Mouse (Mus musculus) olfactory bulb, adult 2 months (tissue): ENCODE measurements around the gene Apba3. TPM values are rescaled to one million over a fixed set of nuclear protein-coding genes. Genes with fewer than 3 reads are reported as not detected.

ENCODE experiments used
- H3K27ac ChIP-seq: fragments of 200-500 bp; 2 replicates; pipeline ENCODE4 v1.5.1; 2012; ENCODE audit warnings: low read depth, low read length; ENCODE audit not compliant: insufficient read depth
- H3K4me1 ChIP-seq: fragments of 200-500 bp; 2 replicates; pipeline ENCODE4 v1.6.1; 2012; ENCODE audit warnings: low read length; ENCODE audit not compliant: control insufficient read depth, insufficient read depth
- H3K4me3 ChIP-seq: fragments of 200-500 bp; 2 replicates; pipeline ENCODE4 v1.5.1; 2012; ENCODE audit warnings: mild to moderate bottlenecking, low read depth, low read length, moderate library complexity; ENCODE audit not compliant: insufficient read depth
- CTCF ChIP-seq: fragments of 200-500 bp; IDR thresholded peaks from 2 replicates; pipeline ENCODE4 v1.5.1; 2012; ENCODE audit warnings: low read depth, mild to moderate bottlenecking, low read length, moderate library complexity; ENCODE audit not compliant: insufficient read depth
- POLR2A ChIP-seq: fragments of 200-500 bp; IDR thresholded peaks from 2 replicates; pipeline ENCODE4 v1.6.1; 2012; ENCODE audit warnings: mild to moderate bottlenecking, low read depth, low read length, moderate library complexity; ENCODE audit not compliant: insufficient read depth
- WGBS: fragments of 180-500 bp; shearing (Covaris S2); methylation state at CpG from one replicate; pipeline ENCODE4 v1.1.7; 2018; 5-methylcytosine and 5-hydroxymethylcytosine counted together
- polyA plus RNA-seq: library from polyadenylated mRNA; stranded (reverse); fragments of >200 nt; gene quantifications from 2 replicates; pipeline ENCODE4 v1.2.4, GENCODE M21; 2012; ENCODE audit warnings: low replicate concordance; ENCODE audit not compliant: missing spikeins, insufficient read depth, insufficient read length

The Apba3 gene
- polyA plus RNA-seq, 1 experiment, result not detected

GRCm38 (mm10) chr10:81319741-81320549 lies 53.2 kb downstream of the Apba3 start:
- TF ChIP-seq POLR2A (no peak), CTCF (no peak)
- Histone ChIP-seq H3K27ac (peak overlapping the region; percentile 99), H3K4me3 (peak overlapping the region; percentile 91), H3K4me1 (peaks cover 24% of the 10 kb centered on the region)
- under 1% methylated on average over 38 of the region's 38 CpGs for WGBS

- Histone ChIP-seq H3K27ac (peak within 1 kb of the TSS; percentile 99), H3K4me1 (peaks cover 24% of the 10 kb centered on the region), H3K4me3 (peak within 1 kb of the TSS; percentile 91)
- TF ChIP-seq CTCF (no peak), POLR2A (peak; percentile 68; the same call in 1 of the 2 replicates)
- WGBS, result under 1% methylated on average over 68 of the region's 68 CpGs
Observed at GRCm38 (mm10) chr10:81320550-81321347, 54.0 kb downstream of the Apba3 start, which contains the start of gene Cactin. Cactin (plus strand) TSS chr10:81321103.

- TF ChIP-seq POLR2A (no peak), CTCF (no peak)
- Histone ChIP-seq H3K4me1 (peaks cover 24% of the 10 kb centered on the region), H3K27ac (peak overlapping the region; percentile 99; the same call in 1 of the 2 replicates), H3K4me3 (peak overlapping the region; percentile 91)
- 3% methylated on average over 20 of the region's 20 CpGs for WGBS
Observed at GRCm38 (mm10) chr10:81321436-81321835, 54.7 kb downstream of the Apba3 start.

GRCm38 (mm10) chr10:81322444-81322843 lies 55.7 kb downstream of the Apba3 start:
- Histone ChIP-seq H3K4me3 (no peak overlapping the region), H3K27ac (no peak overlapping the region), H3K4me1 (peaks cover 24% of the 10 kb centered on the region)
- TF ChIP-seq CTCF (no peak), POLR2A (no peak)
- WGBS, result 91% methylated on average over 27 of the region's 27 CpGs

Other genes with a start within 250 kb of the Apba3 start
- not detected in 2 replicates for gene Diras1, start 241.3 kb upstream of the Apba3 start, polyA plus RNA-seq
- not detected in 2 replicates for gene Slc39a3, start 229.5 kb upstream of the Apba3 start, polyA plus RNA-seq
- not detected in 2 replicates for gene Sgta, start 206.8 kb upstream of the Apba3 start, polyA plus RNA-seq
- not detected in 2 replicates for gene Thop1, start 196.9 kb upstream of the Apba3 start, polyA plus RNA-seq
- gene Creb3l3, start 168.1 kb upstream of the Apba3 start, polyA plus RNA-seq, result not detected in 2 replicates
- gene Map2k2, start 161.0 kb upstream of the Apba3 start, polyA plus RNA-seq, result not detected in 2 replicates
- gene Zbtb7a, start 131.7 kb upstream of the Apba3 start, polyA plus RNA-seq, result 77.0 TPM in 1 of 2 replicates, not detected in the other
- gene Pias4, start 99.0 kb upstream of the Apba3 start, polyA plus RNA-seq, result not detected in 2 replicates
- 423 and 2,167 TPM in 2 replicates for gene Eef2, start 90.3 kb upstream of the Apba3 start, polyA plus RNA-seq
- not detected in 2 replicates for gene Dapk3, start 84.0 kb upstream of the Apba3 start, polyA plus RNA-seq
- gene 4930442H23Rik, start 83.1 kb upstream of the Apba3 start, polyA plus RNA-seq, result not detected in 2 replicates
- gene Nmrk2, start 64.9 kb upstream of the Apba3 start, polyA plus RNA-seq, result not detected in 2 replicates
- gene Atcay, start 36.1 kb upstream of the Apba3 start, polyA plus RNA-seq, result not detected in 2 replicates
- not detected in 2 replicates for gene Zfr2, start 33.8 kb upstream of the Apba3 start, polyA plus RNA-seq
- gene Matk, start 14.0 kb upstream of the Apba3 start, polyA plus RNA-seq, result not detected in 2 replicates
- gene Mrpl54, start within 50 bp of the Apba3 start, polyA plus RNA-seq, result not detected in 2 replicates
- gene Tjp3, start 24.6 kb downstream of the Apba3 start, polyA plus RNA-seq, result not detected in 2 replicates
- 935 TPM in 1 of 2 replicates, not detected in the other for gene Pip5k1c, start 26.0 kb downstream of the Apba3 start, polyA plus RNA-seq
- not detected in 2 replicates for gene Cactin, start 54.1 kb downstream of the Apba3 start, polyA plus RNA-seq
- gene Tbxa2r, start 61.8 kb downstream of the Apba3 start, polyA plus RNA-seq, result not detected in 2 replicates
- gene Gipc3, start 76.3 kb downstream of the Apba3 start, polyA plus RNA-seq, result not detected in 2 replicates
- not detected in 2 replicates for gene Hmg20b, start 83.5 kb downstream of the Apba3 start, polyA plus RNA-seq
- gene Mfsd12, start 90.5 kb downstream of the Apba3 start, polyA plus RNA-seq, result not detected in 2 replicates
- not detected in 2 replicates for gene 4930404N11Rik, start 98.9 kb downstream of the Apba3 start, polyA plus RNA-seq
- gene Fzr1, start 111.6 kb downstream of the Apba3 start, polyA plus RNA-seq, result not detected in 2 replicates
- gene Dohh, start 117.5 kb downstream of the Apba3 start, polyA plus RNA-seq, result not detected in 2 replicates
- not detected in 2 replicates for gene Gm48551, start 117.5 kb downstream of the Apba3 start, polyA plus RNA-seq
- gene Gm48552, start 122.0 kb downstream of the Apba3 start, polyA plus RNA-seq, result not detected in 2 replicates
- gene Smim24, start 126.1 kb downstream of the Apba3 start, polyA plus RNA-seq, result not detected in 2 replicates
- gene Nfic, start 188.7 kb downstream of the Apba3 start, polyA plus RNA-seq, result not detected in 2 replicates
- gene Celf5, start 215.7 kb downstream of the Apba3 start, polyA plus RNA-seq, result not detected in 2 replicates
- gene Ncln, start 229.4 kb downstream of the Apba3 start, polyA plus RNA-seq, result 181 TPM in 1 of 2 replicates, not detected in the other
- not detected in 2 replicates for gene S1pr4, start 233.2 kb downstream of the Apba3 start, polyA plus RNA-seq